Mouse (Mus musculus) MEL (cell line): ENCODE data around the gene Olfr1311.

Experiments
- CHD2 ChIP-seq: IDR thresholded peaks from 2 replicates; pipeline ENCODE4 v1.6.1; 2011; ENCODE audit warnings: low read length, improper control_type of control experiment
- CTCF ChIP-seq, 3 experiments: IDR thresholded peaks in 2 of 3; conservative IDR thresholded peaks in 1 of 3; 2 replicates each; pipeline ENCODE4 v1.5.1; 2011 to 2012; ENCODE audit warnings: low read length in 3 of 3, low read depth in 2 of 3, mild to moderate bottlenecking in 2 of 3, improper control_type of control experiment in 1 of 3, inconsistent platforms in 1 of 3, mixed read lengths in 1 of 3, moderate library complexity in 1 of 3; ENCODE audit not compliant: control insufficient read depth in 1 of 3, insufficient read depth in 1 of 3, poor library complexity in 1 of 3, severe bottlenecking in 1 of 3
- EP300 ChIP-seq, 2 experiments: IDR thresholded peaks; 2 replicates each; pipeline ENCODE4 v1.6.1; 2011; ENCODE audit warnings: improper control_type of control experiment in 2 of 2, low read length in 2 of 2, low read depth in 1 of 2, mild to moderate bottlenecking in 1 of 2
- HCFC1 ChIP-seq: IDR thresholded peaks from 2 replicates; pipeline ENCODE4 v1.6.1; 2012; ENCODE audit warnings: low read depth, mild to moderate bottlenecking, inconsistent platforms, low read length, improper control_type of control experiment, moderate library complexity
- KAT2A ChIP-seq: conservative IDR thresholded peaks from 2 replicates; pipeline ENCODE4 v1.6.1; 2012; ENCODE audit warnings: low read depth, low read length, improper control_type of control experiment, inconsistent platforms
- MAFK ChIP-seq: IDR thresholded peaks from 2 replicates; pipeline ENCODE4 v1.6.1; 2011; ENCODE audit warnings: low read depth, mild to moderate bottlenecking, low read length, improper control_type of control experiment, borderline replicate concordance
- MYB ChIP-seq: IDR thresholded peaks from 2 replicates; pipeline ENCODE4 v1.6.1; 2011; ENCODE audit warnings: mild to moderate bottlenecking, low read depth, low read length, improper control_type of control experiment
- POLR2A ChIP-seq, 2 experiments: IDR thresholded peaks; 2 replicates each; pipeline ENCODE4 v1.6.1; 2011 to 2012; ENCODE audit warnings: low read length in 2 of 2, mild to moderate bottlenecking in 2 of 2, control low read depth in 1 of 2, improper control_type of control experiment in 1 of 2, low read depth in 1 of 2, moderate library complexity in 1 of 2; ENCODE audit not compliant: control insufficient read depth in 1 of 2, insufficient read depth in 1 of 2, poor library complexity in 1 of 2
- POLR2AphosphoS5 ChIP-seq: IDR thresholded peaks from 2 replicates; pipeline ENCODE4 v1.6.1; 2012; ENCODE audit warnings: low read depth, borderline replicate concordance, mild to moderate bottlenecking, inconsistent platforms, low read length, moderate library complexity, mixed read lengths
- TAL1 ChIP-seq: IDR thresholded peaks from 2 replicates; pipeline ENCODE4 v1.6.1; 2012; ENCODE audit warnings: mild to moderate bottlenecking, inconsistent platforms, low read length, moderate library complexity, mixed read lengths
- TBP ChIP-seq: IDR thresholded peaks from 2 replicates; pipeline ENCODE4 v1.8.0; 2011; ENCODE audit warnings: low read depth, low read length, improper control_type of control experiment
- USF1 ChIP-seq: IDR thresholded peaks from 2 replicates; pipeline ENCODE4 v1.6.1; 2014; ENCODE audit warnings: low read depth, mild to moderate bottlenecking, inconsistent platforms, low read length, improper control_type of control experiment, moderate library complexity
- USF2 ChIP-seq, 2 experiments: IDR thresholded peaks; 2 replicates each; pipeline ENCODE4 v1.6.1; 2011 to 2012; ENCODE audit warnings: improper control_type of control experiment in 2 of 2, low read length in 2 of 2, borderline replicate concordance in 1 of 2, inconsistent platforms in 1 of 2, low read depth in 1 of 2, mild to moderate bottlenecking in 1 of 2; ENCODE audit not compliant: insufficient read depth in 1 of 2

DNA sequence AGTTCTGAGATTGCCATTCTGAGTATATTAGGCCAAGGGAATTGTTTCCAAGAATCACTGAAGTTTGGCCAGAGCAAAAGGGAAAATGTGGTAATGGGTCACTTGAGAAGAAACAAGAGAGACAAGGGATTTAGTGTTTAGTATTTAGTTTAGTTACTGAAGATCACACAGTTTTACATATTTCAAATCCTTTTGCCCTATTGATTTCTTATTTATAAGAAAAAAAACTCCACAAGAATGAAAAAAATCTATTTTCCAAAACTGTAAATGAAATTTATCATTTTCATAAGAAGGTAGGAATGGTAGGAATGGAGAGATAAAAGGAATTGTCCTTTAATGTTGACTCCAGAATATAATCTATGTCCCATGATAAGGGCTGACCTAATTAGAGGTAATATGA, 11.6 kb downstream of the Olfr1311 start, which contains the start of gene Olfr1310:
- TF ChIP-seq HCFC1 (no peak), CHD2 (no peak), CTCF (IDR thresholded peaks at IDR 0.05 in 2 of 3, conservative IDR thresholded peaks at IDR 0.05 in 1 of 3; ENCODE audit: control insufficient read depth in 1 of 3, insufficient read depth in 1 of 3, low read depth in 2 of 3, low read length in 3 of 3, poor library complexity in 1 of 3, severe bottlenecking in 1 of 3) (no peak), TBP (no peak), MYB (no peak), POLR2A (IDR thresholded peaks at IDR 0.05; ENCODE audit: control insufficient read depth in 1 of 2, insufficient read depth in 1 of 2, low read depth in 1 of 2, low read length in 2 of 2, poor library complexity in 1 of 2) (no peak), KAT2A (no peak), TAL1 (no peak), USF2 (IDR thresholded peaks at IDR 0.05; ENCODE audit: borderline replicate concordance in 1 of 2, insufficient read depth in 1 of 2, low read depth in 1 of 2, low read length in 2 of 2) (no peak), USF1 (no peak), EP300 (IDR thresholded peaks at IDR 0.05; ENCODE audit: low read depth in 1 of 2, low read length in 2 of 2) (no peak), POLR2AphosphoS5 (no peak), MAFK (no peak)
